Mouse (Mus musculus): ENCODE measurements around the gene Slc25a13. TPM values are rescaled to one million over a fixed set of nuclear protein-coding genes. Genes with fewer than 3 reads are reported as not detected.
A peak's percentile ranks its signal among the peaks of the same experiment; 100 is the strongest.

Slc25a13 gene
- polyA plus RNA-seq (2014; fragmentation: Nextera tagmentation; extraction: Ambion mirVana): 32.9 and 33.3 TPM in 2 replicates

GRCm38 (mm10) chr6:6216507-6217285 lies at the start of gene Slc25a13:
Gene Slc25a13 (minus strand): TSS chr6:6217173.
- H3K9ac ChIP-seq (ENCODE audit: low read length): peak within 1 kb of the TSS; percentile 89

GRCm38 (mm10) chr6:6265761-6266160 lies 48.8 kb upstream of the Slc25a13 start:
- ATAC-seq (ENCODE audit: insufficient read depth, low FRiP score, low TSS enrichment) (no peak), DNase-seq (ENCODE audit: low spot score) (no peak)
- Histone ChIP-seq H3K4me3 (ENCODE audit: low read depth, low read length) (no peak overlapping the region), H3K27me3 (ENCODE audit: control insufficient read depth, insufficient read depth, low read length) (no peaks in the 10 kb centered on the region), H3K4me1 (ENCODE audit: control insufficient read depth, insufficient read depth, low read length) (no peaks in the 10 kb centered on the region), H3K4me2 (ENCODE audit: low read depth) (no peak overlapping the region), H3K27ac (ENCODE audit: low read depth, low read length) (no peak overlapping the region), H3K9ac (ENCODE audit: low read length) (no peak overlapping the region), H3K9me3 (ENCODE audit: control insufficient read depth, low read length) (no peaks in the 10 kb centered on the region), H3K36me3 (ENCODE audit: control insufficient read depth, insufficient read depth, low read length) (no peaks in the 10 kb centered on the region)
- WGBS: 82% methylated on average over 7 of the region's 7 CpGs

More at GRCm38 (mm10) chr6:6216507-6217285, at the start of gene Slc25a13:
- peak; percentile 98 for ATAC-seq (ENCODE audit: insufficient read depth, low FRiP score, low TSS enrichment)
- Histone ChIP-seq H3K36me3 (ENCODE audit: control insufficient read depth, insufficient read depth, low read length) (no peaks in the 10 kb centered on the region), H3K27ac (ENCODE audit: low read depth, low read length) (no peak within 1 kb of the TSS), H3K4me1 (ENCODE audit: control insufficient read depth, insufficient read depth, low read length) (peaks cover 4% of the 10 kb centered on the region; the same call in 1 of the 2 replicates), H3K27me3 (ENCODE audit: control insufficient read depth, insufficient read depth, low read length) (no peaks in the 10 kb centered on the region), H3K4me3 (ENCODE audit: low read depth, low read length) (peak within 1 kb of the TSS; percentile 65), H3K4me2 (ENCODE audit: low read depth) (peak within 1 kb of the TSS; percentile 83), H3K9me3 (ENCODE audit: control insufficient read depth, low read length) (no peaks in the 10 kb centered on the region)
- 0% methylated on average over 51 of the region's 51 CpGs for WGBS
- DNase-seq (ENCODE audit: low spot score): peak; percentile 81

GRCm38 (mm10) chr6:6263293-6263911 lies 46.4 kb upstream of the Slc25a13 start:
- no peaks in the 10 kb centered on the region for H3K36me3 ChIP-seq (ENCODE audit: control insufficient read depth, insufficient read depth, low read length)
- H3K9me3 ChIP-seq (ENCODE audit: control insufficient read depth, low read length): no peaks in the 10 kb centered on the region
- ATAC-seq (ENCODE audit: insufficient read depth, low FRiP score, low TSS enrichment) (no peak), DNase-seq (ENCODE audit: low spot score) (no peak)
- H3K4me1 ChIP-seq (ENCODE audit: control insufficient read depth, insufficient read depth, low read length): no peaks in the 10 kb centered on the region
- no peak overlapping the region for H3K27ac ChIP-seq (ENCODE audit: low read depth, low read length)
- no peak overlapping the region for H3K4me3 ChIP-seq (ENCODE audit: low read depth, low read length)
- 88% methylated on average over 4 of the region's 4 CpGs for WGBS
- no peak overlapping the region for H3K4me2 ChIP-seq (ENCODE audit: low read depth)
- H3K9ac ChIP-seq (ENCODE audit: low read length): no peak overlapping the region
- no peaks in the 10 kb centered on the region for H3K27me3 ChIP-seq (ENCODE audit: control insufficient read depth, insufficient read depth, low read length)

GRCm38 (mm10) chr6:6260917-6261316 lies 43.9 kb upstream of the Slc25a13 start:
- DNase-seq (ENCODE audit: low spot score) (no peak), ATAC-seq (ENCODE audit: insufficient read depth, low FRiP score, low TSS enrichment) (no peak)
- WGBS: 46% methylated on average over 4 of the region's 4 CpGs
- H3K4me1 ChIP-seq (ENCODE audit: control insufficient read depth, insufficient read depth, low read length): no peaks in the 10 kb centered on the region
- no peak overlapping the region for H3K9ac ChIP-seq (ENCODE audit: low read length)
- no peaks in the 10 kb centered on the region for H3K36me3 ChIP-seq (ENCODE audit: control insufficient read depth, insufficient read depth, low read length)
- no peak overlapping the region for H3K4me2 ChIP-seq (ENCODE audit: low read depth)
- H3K4me3 ChIP-seq (ENCODE audit: low read depth, low read length): no peak overlapping the region
- no peaks in the 10 kb centered on the region for H3K9me3 ChIP-seq (ENCODE audit: control insufficient read depth, low read length)
- no peak overlapping the region for H3K27ac ChIP-seq (ENCODE audit: low read depth, low read length)
- H3K27me3 ChIP-seq (ENCODE audit: control insufficient read depth, insufficient read depth, low read length): no peaks in the 10 kb centered on the region

- no peaks in the 10 kb centered on the region for H3K4me1 ChIP-seq (ENCODE audit: control insufficient read depth, insufficient read depth, low read length)
- no peaks in the 10 kb centered on the region for H3K36me3 ChIP-seq (ENCODE audit: control insufficient read depth, insufficient read depth, low read length)
- no peak for ATAC-seq (ENCODE audit: insufficient read depth, low FRiP score, low TSS enrichment)
- H3K4me3 ChIP-seq (ENCODE audit: low read depth, low read length): no peak overlapping the region
- no peak overlapping the region for H3K27ac ChIP-seq (ENCODE audit: low read depth, low read length)
- H3K9me3 ChIP-seq (ENCODE audit: control insufficient read depth, low read length): no peaks in the 10 kb centered on the region
- H3K4me2 ChIP-seq (ENCODE audit: low read depth): no peak overlapping the region
- H3K27me3 ChIP-seq (ENCODE audit: control insufficient read depth, insufficient read depth, low read length): no peaks in the 10 kb centered on the region
- H3K9ac ChIP-seq (ENCODE audit: low read length): no peak overlapping the region
- DNase-seq (ENCODE audit: low spot score): no peak
- 57% methylated on average over 7 of the region's 7 CpGs for WGBS
These were observed 31.5 kb upstream of the Slc25a13 start for GRCm38 (mm10) chr6:6248500-6248899.

- Histone ChIP-seq H3K27ac (ENCODE audit: low read depth, low read length) (no peak overlapping the region), H3K4me1 (ENCODE audit: control insufficient read depth, insufficient read depth, low read length) (no peaks in the 10 kb centered on the region), H3K9me3 (ENCODE audit: control insufficient read depth, low read length) (no peaks in the 10 kb centered on the region), H3K36me3 (ENCODE audit: control insufficient read depth, insufficient read depth, low read length) (no peaks in the 10 kb centered on the region), H3K4me3 (ENCODE audit: low read depth, low read length) (no peak overlapping the region), H3K9ac (ENCODE audit: low read length) (no peak overlapping the region), H3K27me3 (ENCODE audit: control insufficient read depth, insufficient read depth, low read length) (no peaks in the 10 kb centered on the region), H3K4me2 (ENCODE audit: low read depth) (no peak overlapping the region)
- ATAC-seq (ENCODE audit: insufficient read depth, low FRiP score, low TSS enrichment) (no peak), DNase-seq (ENCODE audit: low spot score) (no peak)
- 86% methylated on average over 1 of the region's 1 CpGs for WGBS
These were observed 26.9 kb upstream of the Slc25a13 start for GRCm38 (mm10) chr6:6243828-6244227.

GRCm38 (mm10) chr6:6242114-6242513 lies 25.1 kb upstream of the Slc25a13 start:
- Histone ChIP-seq H3K27me3 (ENCODE audit: control insufficient read depth, insufficient read depth, low read length) (no peaks in the 10 kb centered on the region), H3K9me3 (ENCODE audit: control insufficient read depth, low read length) (no peaks in the 10 kb centered on the region), H3K4me2 (ENCODE audit: low read depth) (no peak overlapping the region), H3K9ac (ENCODE audit: low read length) (no peak overlapping the region), H3K36me3 (ENCODE audit: control insufficient read depth, insufficient read depth, low read length) (no peaks in the 10 kb centered on the region), H3K27ac (ENCODE audit: low read depth, low read length) (no peak overlapping the region), H3K4me1 (ENCODE audit: control insufficient read depth, insufficient read depth, low read length) (no peaks in the 10 kb centered on the region), H3K4me3 (ENCODE audit: low read depth, low read length) (no peak overlapping the region)
- no peak for ATAC-seq (ENCODE audit: insufficient read depth, low FRiP score, low TSS enrichment)
- WGBS: 81% methylated on average over 7 of the region's 7 CpGs
- no peak for DNase-seq (ENCODE audit: low spot score)

- H3K27me3 ChIP-seq (ENCODE audit: control insufficient read depth, insufficient read depth, low read length): no peaks in the 10 kb centered on the region
- H3K4me2 ChIP-seq (ENCODE audit: low read depth): no peak overlapping the region
- no peak overlapping the region for H3K27ac ChIP-seq (ENCODE audit: low read depth, low read length)
- no peak for DNase-seq (ENCODE audit: low spot score)
- H3K4me3 ChIP-seq (ENCODE audit: low read depth, low read length): no peak overlapping the region
- 92% methylated on average over 2 of the region's 2 CpGs for WGBS
- no peaks in the 10 kb centered on the region for H3K36me3 ChIP-seq (ENCODE audit: control insufficient read depth, insufficient read depth, low read length)
- no peaks in the 10 kb centered on the region for H3K9me3 ChIP-seq (ENCODE audit: control insufficient read depth, low read length)
- no peak overlapping the region for H3K9ac ChIP-seq (ENCODE audit: low read length)
- ATAC-seq (ENCODE audit: insufficient read depth, low FRiP score, low TSS enrichment): no peak
- no peaks in the 10 kb centered on the region for H3K4me1 ChIP-seq (ENCODE audit: control insufficient read depth, insufficient read depth, low read length)
These were observed 19.9 kb upstream of the Slc25a13 start for GRCm38 (mm10) chr6:6236788-6237298.

Data from neural tube, embryonic 11.5 days (tissue).